Mouse (Mus musculus) testis, adult 2 months (tissue): ENCODE data around the gene Vav2.

Source experiments
- CTCF ChIP-seq: fragments of 200-500 bp; IDR thresholded peaks from 2 replicates; pipeline ENCODE4 v1.5.1; 2012; ENCODE audit warnings: low read depth, mild to moderate bottlenecking, inconsistent platforms, low read length, moderate library complexity; ENCODE audit not compliant: control insufficient read depth, insufficient read depth, insufficient replicate concordance
- POLR2A ChIP-seq: fragments of 200-500 bp; IDR thresholded peaks from 2 replicates; pipeline ENCODE4 v1.6.1; 2012; ENCODE audit warnings: low read depth, mild to moderate bottlenecking, inconsistent platforms, low read length, moderate library complexity; ENCODE audit not compliant: control insufficient read depth

DNA sequence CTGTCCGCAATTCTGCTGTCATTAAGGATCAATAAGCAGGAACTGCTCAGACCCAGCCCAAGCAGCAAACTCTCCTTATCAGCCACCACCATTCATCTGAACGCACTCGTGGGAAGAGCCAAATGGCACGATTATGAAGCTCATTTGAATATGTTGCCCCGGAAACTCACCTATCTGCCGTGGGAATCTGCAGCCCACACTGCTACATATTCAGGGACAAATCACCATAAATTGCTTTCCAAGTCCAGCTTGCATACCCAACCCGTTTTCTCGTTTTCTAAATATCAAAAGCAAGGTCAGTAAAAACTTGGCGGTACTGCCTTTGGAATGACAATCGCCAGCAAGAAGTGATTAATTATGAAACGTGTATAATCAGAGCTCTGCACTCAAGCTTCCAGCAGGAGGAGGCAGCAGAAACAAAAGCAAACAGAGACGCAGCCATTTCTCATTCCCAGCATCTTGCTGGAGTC is 82.8 kb downstream of the Vav2 start:
- TF ChIP-seq POLR2A (no peak), CTCF (no peak)
